Mouse (Mus musculus) heart, embryonic 16.5 days (tissue): ENCODE results near the gene Abca13. TPM values are rescaled to one million over a fixed set of nuclear protein-coding genes. Genes with fewer than 3 reads are reported as not detected.
"Not testable (repeated sequence)": the region's sequence is repeated elsewhere in the genome, so short reads cannot be mapped to it uniquely, and the experiment has no call there.

Source experiments
- ATAC-seq: fragments of 200-750 bp; cut with Nextera tagmentation; replicated peaks from 2 replicates; pipeline ENCODE4 v1.8.0; 2017; ENCODE audit warnings: moderate number of reproducible peaks; ENCODE audit not compliant: insufficient read depth, low FRiP score; ENCODE audit errors: extremely low read depth
- H3K27ac ChIP-seq: fragments of 300-500 bp; sonication (generic); 2 replicates; pipeline ENCODE4 v1.5.1; 2014; ENCODE audit warnings: mild to moderate bottlenecking, low read length, control low read depth, moderate library complexity
- H3K27me3 ChIP-seq: fragments of 300-500 bp; sonication (generic); 2 replicates; pipeline ENCODE4 v1.6.1; 2014; ENCODE audit warnings: low read length, mixed read lengths; ENCODE audit not compliant: control insufficient read depth, insufficient read depth
- H3K36me3 ChIP-seq: fragments of 300-500 bp; sonication (generic); 2 replicates; pipeline ENCODE4 v1.6.1; 2014; ENCODE audit not compliant: control insufficient read depth, insufficient read depth
- H3K4me1 ChIP-seq: fragments of 300-500 bp; sonication (generic); 2 replicates; pipeline ENCODE4 v1.6.1; 2014; ENCODE audit warnings: low read length, mixed read lengths; ENCODE audit not compliant: control insufficient read depth, insufficient read depth
- H3K4me2 ChIP-seq: fragments of 300-500 bp; sonication (generic); 2 replicates; pipeline ENCODE4 v1.6.1; 2014; ENCODE audit warnings: low read depth, mild to moderate bottlenecking, control low read depth, low read length
- H3K4me3 ChIP-seq: fragments of 300-500 bp; sonication (generic); 2 replicates; pipeline ENCODE4 v1.5.1; 2014; ENCODE audit warnings: mild to moderate bottlenecking, control low read depth, low read length
- H3K9ac ChIP-seq: fragments of 300-500 bp; sonication (generic); 2 replicates; pipeline ENCODE4 v1.6.1; 2014; ENCODE audit warnings: low read length, control low read depth
- H3K9me3 ChIP-seq: fragments of 300-500 bp; sonication (generic); replicated peaks from 2 replicates; pipeline ENCODE4 v1.6.1; 2016; ENCODE audit warnings: low read length; ENCODE audit not compliant: control insufficient read depth
- WGBS: fragments of 180-500 bp; shearing (Covaris S2); extraction: QIAGEN DNeasy Blood & Tissue Kit; methylation state at CpG from one replicate; pipeline ENCODE4 v1.1.7; 2014; 5-methylcytosine and 5-hydroxymethylcytosine counted together
- polyA plus RNA-seq: library from polyadenylated mRNA; unstranded; fragments of >200 nt; fragmentation: Nextera tagmentation; extraction: Ambion mirVana; gene quantifications from 2 replicates; pipeline ENCODE4 v1.2.1, GENCODE M21; 2015

The Abca13 gene
- polyA plus RNA-seq, 1 experiment from 2014 or later: 0.01 TPM

DNA sequence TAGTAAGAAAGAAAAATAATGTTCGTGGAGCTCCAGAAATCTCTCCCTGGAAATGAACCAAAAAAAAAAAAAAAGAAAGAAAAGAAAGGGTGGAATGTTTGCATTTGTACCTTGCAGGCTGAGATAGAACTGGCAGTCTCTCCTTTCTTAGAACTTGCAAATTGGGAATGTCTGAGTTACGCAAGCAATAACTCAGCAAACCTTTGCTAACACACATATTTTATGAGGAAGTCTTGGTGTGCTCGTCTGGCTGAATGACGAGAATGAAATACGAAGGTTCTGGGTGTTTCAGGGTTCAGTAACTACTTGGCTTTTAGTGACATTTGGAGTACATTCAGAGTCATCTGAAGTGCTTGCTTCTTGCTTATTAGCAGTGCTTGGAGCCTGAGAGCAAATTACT lies 241.1 kb downstream of the Abca13 start:
- no peaks in the 10 kb centered on the region for H3K4me1 ChIP-seq
- H3K4me3 ChIP-seq: no peak overlapping the region
- ATAC-seq: no peak
- no peak overlapping the region for H3K4me2 ChIP-seq
- no peaks in the 10 kb centered on the region for H3K9me3 ChIP-seq
- no peak overlapping the region for H3K27ac ChIP-seq
- WGBS: 60% methylated on average over 5 of the region's 5 CpGs
- no peaks in the 10 kb centered on the region for H3K36me3 ChIP-seq
- no peak overlapping the region for H3K9ac ChIP-seq
- no peaks in the 10 kb centered on the region for H3K27me3 ChIP-seq

DNA sequence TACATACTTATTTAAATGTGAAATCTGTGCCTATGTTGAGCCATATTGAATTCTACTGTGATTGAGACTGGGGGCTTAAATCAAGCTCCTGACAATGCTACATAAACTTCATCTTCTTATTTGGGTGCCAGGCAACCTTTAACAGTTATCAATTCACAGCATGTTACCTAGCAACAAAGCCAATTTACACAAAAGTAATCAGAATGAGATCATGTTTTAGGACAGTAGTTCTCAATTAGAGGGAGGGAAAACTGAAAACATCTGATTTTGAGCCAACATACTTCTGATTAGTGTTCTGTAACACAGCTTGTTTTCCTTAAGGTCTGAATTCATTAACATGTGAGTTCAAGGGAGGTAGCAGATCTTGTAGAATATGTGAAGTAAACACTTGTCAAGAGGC lies 244.9 kb downstream of the Abca13 start:
- no peaks in the 10 kb centered on the region for H3K27me3 ChIP-seq
- no peaks in the 10 kb centered on the region for H3K36me3 ChIP-seq
- no peak overlapping the region for H3K27ac ChIP-seq
- no peak for ATAC-seq
- H3K9ac ChIP-seq: no peak overlapping the region
- H3K4me2 ChIP-seq: no peak overlapping the region
- no peaks in the 10 kb centered on the region for H3K9me3 ChIP-seq
- no peaks in the 10 kb centered on the region for H3K4me1 ChIP-seq
- no peak overlapping the region for H3K4me3 ChIP-seq

DNA sequence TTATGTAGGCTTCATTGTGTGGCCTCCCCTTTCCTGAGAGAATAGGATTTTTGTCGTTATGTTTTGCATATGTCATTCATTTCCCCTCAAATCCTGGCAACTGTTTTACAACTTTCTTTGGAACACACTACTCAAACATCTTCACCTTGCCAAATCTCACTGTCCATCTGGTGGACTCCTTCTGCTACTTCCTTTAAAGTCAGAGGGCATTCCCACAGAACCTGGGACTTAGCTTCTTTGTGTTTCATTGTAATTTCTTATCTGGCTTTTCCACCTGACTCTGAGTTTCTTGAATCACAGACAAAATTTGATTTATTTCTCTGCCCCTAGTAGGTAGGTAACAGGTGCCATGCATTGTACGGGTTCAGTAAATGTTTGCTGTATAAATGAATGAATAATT lies 248.0 kb downstream of the Abca13 start:
- no peak overlapping the region for H3K27ac ChIP-seq
- no peak overlapping the region for H3K4me2 ChIP-seq
- WGBS: 56% methylated on average over 2 of the region's 2 CpGs
- ATAC-seq: no peak
- H3K4me1 ChIP-seq: no peaks in the 10 kb centered on the region
- no peaks in the 10 kb centered on the region for H3K36me3 ChIP-seq
- H3K27me3 ChIP-seq: no peaks in the 10 kb centered on the region
- H3K4me3 ChIP-seq: no peak overlapping the region
- no peak overlapping the region for H3K9ac ChIP-seq
- no peaks in the 10 kb centered on the region for H3K9me3 ChIP-seq

DNA sequence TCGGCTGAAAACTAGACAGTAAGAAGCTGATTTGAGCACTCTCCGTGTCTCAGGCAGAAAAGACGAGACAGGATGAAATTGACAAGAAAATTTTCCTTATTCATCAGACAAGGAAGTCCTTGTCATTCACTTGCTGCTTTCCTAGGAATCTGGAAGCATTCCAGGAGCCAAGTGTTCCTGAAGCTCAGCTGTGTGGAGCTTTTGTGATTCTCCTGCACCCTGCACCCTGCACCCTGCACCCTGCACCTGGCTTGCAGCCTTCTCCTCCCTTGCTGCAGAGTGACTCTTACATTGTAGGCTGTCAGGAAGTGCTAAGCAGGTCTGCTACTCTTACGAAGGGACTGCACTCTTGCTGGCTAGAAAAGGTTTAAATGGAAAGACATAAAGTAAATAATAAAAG lies 249.4 kb downstream of the Abca13 start:
- WGBS: 53% methylated on average over 4 of the region's 4 CpGs
- no peak overlapping the region for H3K4me3 ChIP-seq
- H3K4me1 ChIP-seq: no peaks in the 10 kb centered on the region
- no peaks in the 10 kb centered on the region for H3K36me3 ChIP-seq
- ATAC-seq: no peak
- H3K27ac ChIP-seq: no peak overlapping the region
- H3K27me3 ChIP-seq: no peaks in the 10 kb centered on the region
- no peaks in the 10 kb centered on the region for H3K9me3 ChIP-seq
- H3K9ac ChIP-seq: no peak overlapping the region
- no peak overlapping the region for H3K4me2 ChIP-seq

DNA sequence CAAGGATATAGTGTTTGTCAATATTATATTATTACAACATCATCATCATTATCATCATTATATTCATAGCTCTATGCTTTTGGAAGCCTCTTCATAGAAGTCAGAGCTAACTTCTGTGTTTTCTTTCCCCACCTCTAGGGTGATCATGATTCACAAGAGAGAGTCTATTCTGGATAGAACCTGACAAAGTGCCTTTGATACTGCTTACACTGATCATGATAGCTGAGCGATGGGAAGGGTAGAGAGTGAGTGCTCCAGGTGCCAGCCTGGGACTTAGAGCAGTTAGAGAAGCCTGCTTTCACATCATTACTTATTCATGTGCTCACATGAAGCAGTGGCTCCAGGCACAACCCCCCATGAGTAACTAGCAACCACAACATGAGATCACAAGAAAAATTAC lies 280.7 kb downstream of the Abca13 start:
- WGBS: 55% methylated on average over 1 of the region's 1 CpGs
- Histone ChIP-seq H3K9ac (no peak overlapping the region), H3K4me1 (no peaks in the 10 kb centered on the region), H3K36me3 (no peaks in the 10 kb centered on the region), H3K9me3 (no peaks in the 10 kb centered on the region), H3K27ac (no peak overlapping the region), H3K4me3 (no peak overlapping the region), H3K4me2 (no peak overlapping the region), H3K27me3 (no peaks in the 10 kb centered on the region)
- ATAC-seq: no peak

DNA sequence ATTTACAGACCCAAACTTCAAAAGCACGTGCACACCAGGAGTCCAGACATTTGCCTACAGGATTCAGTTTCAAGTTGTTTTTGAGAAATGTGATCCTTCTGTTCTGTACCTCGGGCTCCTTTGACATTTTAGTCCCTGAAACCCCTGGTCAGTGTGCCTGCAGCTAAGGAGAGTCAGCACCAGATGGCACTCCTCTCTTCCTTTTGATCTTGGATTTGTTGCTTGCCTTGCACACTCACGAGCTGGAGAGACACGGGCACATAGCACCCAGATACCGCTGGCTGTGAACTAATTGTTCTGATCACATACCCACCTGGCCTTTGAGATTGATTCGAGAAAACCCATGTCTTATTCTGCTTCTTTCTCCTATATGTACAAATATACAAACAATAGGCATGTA lies 289.8 kb downstream of the Abca13 start:
- no peaks in the 10 kb centered on the region for H3K27me3 ChIP-seq
- no peak overlapping the region for H3K4me3 ChIP-seq
- 17% methylated on average over 6 of the region's 6 CpGs for WGBS
- no peak for ATAC-seq
- H3K4me1 ChIP-seq: no peaks in the 10 kb centered on the region
- H3K9ac ChIP-seq: no peak overlapping the region
- no peak overlapping the region for H3K27ac ChIP-seq
- H3K36me3 ChIP-seq: no peaks in the 10 kb centered on the region
- H3K4me2 ChIP-seq: no peak overlapping the region
- no peaks in the 10 kb centered on the region for H3K9me3 ChIP-seq

DNA sequence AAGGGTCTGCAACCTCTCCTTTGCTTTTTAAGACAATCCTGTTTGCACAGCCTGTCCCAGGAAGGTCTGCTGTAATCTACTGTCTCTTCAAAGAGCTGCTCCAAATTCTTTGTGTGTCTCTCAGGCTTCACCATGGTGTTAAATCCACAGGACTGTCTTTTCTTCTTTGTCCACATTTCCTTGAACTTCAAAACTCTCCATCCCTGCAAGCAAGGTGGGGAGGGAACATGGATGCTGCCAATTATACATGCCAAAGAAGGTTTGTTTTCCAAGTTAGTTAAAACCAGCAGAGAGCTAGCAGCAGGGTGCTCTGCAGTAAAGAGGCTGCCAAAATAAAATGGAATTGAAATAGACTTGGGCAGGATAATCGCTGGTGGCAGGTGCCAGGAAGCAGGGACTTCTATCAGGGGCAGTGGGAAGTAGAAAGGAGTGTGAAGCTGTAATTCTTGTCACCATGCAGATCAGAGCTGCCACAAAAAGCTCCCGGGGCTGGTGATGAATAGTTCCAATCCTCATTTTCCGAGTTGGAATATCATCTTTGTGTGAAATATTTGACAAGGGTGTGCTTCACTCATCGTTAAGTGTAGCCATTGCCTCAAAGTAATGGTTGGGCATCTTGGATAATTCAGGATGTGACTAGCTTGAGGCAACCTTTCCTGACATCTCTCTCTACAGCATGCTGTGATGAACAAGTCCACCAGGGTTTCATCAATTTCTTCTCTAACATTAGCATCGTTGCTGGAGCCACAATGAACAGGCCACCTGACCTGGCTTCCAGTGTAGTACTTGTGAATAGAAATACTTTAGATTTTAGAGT lies 308.8 kb downstream of the Abca13 start:
- Histone ChIP-seq H3K4me1 (no peaks in the 10 kb centered on the region), H3K4me3 (no peak overlapping the region), H3K27ac (no peak overlapping the region), H3K9ac (no peak overlapping the region), H3K27me3 (no peaks in the 10 kb centered on the region), H3K9me3 (no peaks in the 10 kb centered on the region), H3K4me2 (no peak overlapping the region), H3K36me3 (no peaks in the 10 kb centered on the region)
- 54% methylated on average over 5 of the region's 5 CpGs for WGBS
- ATAC-seq: no peak

DNA sequence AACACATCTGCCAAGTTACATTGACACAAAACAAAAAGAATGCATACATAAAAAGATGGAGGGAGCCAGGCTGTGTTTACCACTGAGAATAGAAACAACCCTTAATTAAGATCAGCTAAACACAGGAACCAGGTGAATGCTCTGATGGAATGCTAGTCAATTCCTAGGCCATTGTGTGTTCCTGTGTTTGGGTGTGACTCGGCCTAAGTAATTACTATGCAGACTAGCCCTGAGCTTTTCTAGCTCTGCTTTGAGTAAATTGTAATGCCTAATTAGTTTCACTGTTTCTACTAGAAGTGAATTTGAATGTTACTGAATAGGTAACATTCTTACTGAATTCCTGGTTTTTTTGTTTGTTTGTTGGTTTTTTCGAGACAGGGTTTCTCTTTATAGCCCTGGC lies 323.2 kb downstream of the Abca13 start:
- H3K4me3 ChIP-seq, H3K9me3 ChIP-seq, H3K27ac ChIP-seq, H3K4me1 ChIP-seq, H3K27me3 ChIP-seq, H3K4me2 ChIP-seq, H3K9ac ChIP-seq, ATAC-seq, H3K36me3 ChIP-seq: not testable (repeated sequence)
- 68% methylated on average over 2 of the region's 2 CpGs for WGBS

DNA sequence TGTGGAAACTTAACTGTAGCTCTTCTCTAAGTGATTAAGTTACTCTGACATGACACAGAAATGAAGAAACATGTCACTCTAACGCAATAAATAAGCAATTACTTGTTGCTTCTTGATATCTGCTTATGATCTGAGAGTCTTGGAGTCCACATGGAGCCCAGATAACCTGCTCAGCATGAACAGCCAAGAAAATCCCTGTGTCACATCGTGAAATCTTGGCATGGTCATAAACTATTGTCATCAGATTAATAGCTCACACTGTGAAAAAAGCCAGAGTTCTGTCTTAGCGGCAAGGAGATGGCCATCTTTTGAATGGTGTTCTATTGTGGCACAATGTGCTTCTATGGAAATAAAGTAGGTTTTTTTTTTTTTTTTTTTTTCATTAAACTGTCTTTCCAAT lies 336.8 kb downstream of the Abca13 start:
- no peak overlapping the region for H3K9ac ChIP-seq
- H3K4me2 ChIP-seq: no peak overlapping the region
- no peak overlapping the region for H3K27ac ChIP-seq
- 67% methylated on average over 3 of the region's 3 CpGs for WGBS
- no peaks in the 10 kb centered on the region for H3K27me3 ChIP-seq
- no peaks in the 10 kb centered on the region for H3K36me3 ChIP-seq
- H3K4me1 ChIP-seq: no peaks in the 10 kb centered on the region
- no peaks in the 10 kb centered on the region for H3K9me3 ChIP-seq
- no peak overlapping the region for H3K4me3 ChIP-seq
- no peak for ATAC-seq
